Mouse (Mus musculus) monocyte, adult 2 months (primary cell): ENCODE data around the gene Higd1c.
"Not testable (repeated sequence)": the region's sequence is repeated elsewhere in the genome, so short reads cannot be mapped to it uniquely, and the experiment has no call there.

ENCODE experiments used
- DNase-seq, 2 experiments: peaks; one replicate each; pipeline ENCODE4 v3.0.0; 2022; ENCODE audit warnings: low spot score in 2 of 2, low read depth in 1 of 2

Higd1c gene

GRCm38 (mm10) chr15:100353399-100353798, 10.9 kb upstream of the Higd1c start:
- DNase-seq, result not testable (repeated sequence)

- DNase-seq, result no peak
Measured at GRCm38 (mm10) chr15:100355876-100356275, 8.5 kb upstream of the Higd1c start.

GRCm38 (mm10) chr15:100365967-100366366, 1.6 kb downstream of the Higd1c start:
- not testable (repeated sequence) for DNase-seq

GRCm38 (mm10) chr15:100367119-100367518, 2.8 kb downstream of the Higd1c start:
- DNase-seq, result no peak

- no peak for DNase-seq
Measured at GRCm38 (mm10) chr15:100375066-100375465, 10.7 kb downstream of the Higd1c start.

GRCm38 (mm10) chr15:100377847-100378505, 13.6 kb downstream of the Higd1c start:
- DNase-seq, result not testable (repeated sequence)

- DNase-seq, result no peak
Measured at GRCm38 (mm10) chr15:100379658-100380057, 15.3 kb downstream of the Higd1c start.

- DNase-seq, result no peak
Measured at GRCm38 (mm10) chr15:100380104-100380503, 15.8 kb downstream of the Higd1c start.

- DNase-seq, result no peak
Measured at GRCm38 (mm10) chr15:100385705-100386104, 21.4 kb downstream of the Higd1c start.

- DNase-seq, result no peak
Measured at GRCm38 (mm10) chr15:100387544-100388223, 23.3 kb downstream of the Higd1c start.

GRCm38 (mm10) chr15:100388224-100388835, 24.0 kb downstream of the Higd1c start:
- DNase-seq, result no peak

- DNase-seq, result no peak
Measured at GRCm38 (mm10) chr15:100388886-100389285, 24.5 kb downstream of the Higd1c start.

- DNase-seq, result no peak
Measured at GRCm38 (mm10) chr15:100391066-100391465, 26.7 kb downstream of the Higd1c start.

GRCm38 (mm10) chr15:100391599-100391998, 27.3 kb downstream of the Higd1c start:
- no peak for DNase-seq

- DNase-seq, result no peak
Measured at GRCm38 (mm10) chr15:100393016-100393415, 28.7 kb downstream of the Higd1c start.

GRCm38 (mm10) chr15:100395561-100395960, 31.2 kb downstream of the Higd1c start:
- DNase-seq, result no peak

- DNase-seq, result no peak
Measured at GRCm38 (mm10) chr15:100400592-100401250, 36.4 kb downstream of the Higd1c start.

GRCm38 (mm10) chr15:100401811-100402210, 37.5 kb downstream of the Higd1c start:
- no peak for DNase-seq

- DNase-seq, result no peak
Measured at GRCm38 (mm10) chr15:100402347-100402746, 38.0 kb downstream of the Higd1c start.

GRCm38 (mm10) chr15:100402798-100403197, 38.5 kb downstream of the Higd1c start:
- no peak for DNase-seq

GRCm38 (mm10) chr15:100403318-100404000, 39.1 kb downstream of the Higd1c start:
- no peak for DNase-seq
